Mouse (Mus musculus): ENCODE measurements around the gene Raph1. TPM values are rescaled to one million over a fixed set of nuclear protein-coding genes. Genes with fewer than 3 reads are reported as not detected.

Raph1 gene
- polyA plus RNA-seq, 1 experiment from 2014 or later, result 22.6 TPM

GRCm38 (mm10) chr1:60530636-60531035, 36.3 kb downstream of the Raph1 start:
- WGBS, result 87% methylated on average over 2 of the region's 2 CpGs
- H3K9me3 ChIP-seq (ENCODE audit: control insufficient read depth, low read length), result no peaks in the 10 kb centered on the region
- no peak overlapping the region for H3K27ac ChIP-seq (ENCODE audit: low read depth, low read length)
- no peak for ATAC-seq (ENCODE audit: low FRiP score)
- H3K27me3 ChIP-seq (ENCODE audit: control insufficient read depth, insufficient read depth, low read length), result no peaks in the 10 kb centered on the region
- H3K4me2 ChIP-seq, result no peak overlapping the region
- peaks cover 3% of the 10 kb centered on the region for H3K36me3 ChIP-seq (ENCODE audit: control insufficient read depth, insufficient read depth, low read length)
- no peaks in the 10 kb centered on the region for H3K4me1 ChIP-seq (ENCODE audit: control insufficient read depth, insufficient read depth, low read length)
- H3K9ac ChIP-seq (ENCODE audit: low read length), result no peak overlapping the region
- no peak overlapping the region for H3K4me3 ChIP-seq (ENCODE audit: low read depth, low read length)
- no peak for DNase-seq (ENCODE audit: low spot score, missing footprints)

- no peak overlapping the region for H3K4me3 ChIP-seq (ENCODE audit: low read depth, low read length)
- no peaks in the 10 kb centered on the region for H3K27me3 ChIP-seq (ENCODE audit: control insufficient read depth, insufficient read depth, low read length)
- DNase-seq (ENCODE audit: low spot score, missing footprints) (no peak), ATAC-seq (ENCODE audit: low FRiP score) (no peak)
- no peaks in the 10 kb centered on the region for H3K4me1 ChIP-seq (ENCODE audit: control insufficient read depth, insufficient read depth, low read length)
- 90% methylated on average over 6 of the region's 6 CpGs for WGBS
- H3K4me2 ChIP-seq, result no peak overlapping the region
- peaks cover 4% of the 10 kb centered on the region for H3K36me3 ChIP-seq (ENCODE audit: control insufficient read depth, insufficient read depth, low read length)
- no peaks in the 10 kb centered on the region for H3K9me3 ChIP-seq (ENCODE audit: control insufficient read depth, low read length)
- H3K9ac ChIP-seq (ENCODE audit: low read length), result no peak overlapping the region
- no peak overlapping the region for H3K27ac ChIP-seq (ENCODE audit: low read depth, low read length)
These were observed 36.8 kb downstream of the Raph1 start for GRCm38 (mm10) chr1:60530107-60530506.

- no peaks in the 10 kb centered on the region; the same call in 1 of the 2 replicates for H3K36me3 ChIP-seq (ENCODE audit: control insufficient read depth, insufficient read depth, low read length)
- no peaks in the 10 kb centered on the region for H3K27me3 ChIP-seq (ENCODE audit: control insufficient read depth, insufficient read depth, low read length)
These were observed 56.3 kb downstream of the Raph1 start for GRCm38 (mm10) chr1:60510584-60510983.

GRCm38 (mm10) chr1:60503456-60503855, 63.4 kb downstream of the Raph1 start:
- Histone ChIP-seq H3K27ac (ENCODE audit: low read depth, low read length) (no peak overlapping the region), H3K9ac (ENCODE audit: low read length) (no peak overlapping the region), H3K4me2 (no peak overlapping the region), H3K4me3 (ENCODE audit: low read depth, low read length) (no peak overlapping the region), H3K4me1 (ENCODE audit: control insufficient read depth, insufficient read depth, low read length) (no peaks in the 10 kb centered on the region), H3K9me3 (ENCODE audit: control insufficient read depth, low read length) (no peaks in the 10 kb centered on the region), H3K27me3 (ENCODE audit: control insufficient read depth, insufficient read depth, low read length) (no peaks in the 10 kb centered on the region), H3K36me3 (ENCODE audit: control insufficient read depth, insufficient read depth, low read length) (peaks cover 2% of the 10 kb centered on the region; the same call in 1 of the 2 replicates)
- DNase-seq (ENCODE audit: low spot score, missing footprints), result no peak
- no peak for ATAC-seq (ENCODE audit: low FRiP score)
- 86% methylated on average over 5 of the region's 5 CpGs for WGBS

More at GRCm38 (mm10) chr1:60510584-60510983, 56.3 kb downstream of the Raph1 start:
- 80% methylated on average over 2 of the region's 2 CpGs for WGBS
- no peak overlapping the region for H3K9ac ChIP-seq (ENCODE audit: low read length)
- no peak overlapping the region for H3K27ac ChIP-seq (ENCODE audit: low read depth, low read length)
- H3K4me1 ChIP-seq (ENCODE audit: control insufficient read depth, insufficient read depth, low read length), result no peaks in the 10 kb centered on the region
- no peak overlapping the region for H3K4me3 ChIP-seq (ENCODE audit: low read depth, low read length)
- no peak for ATAC-seq (ENCODE audit: low FRiP score)
- no peak for DNase-seq (ENCODE audit: low spot score, missing footprints)
- H3K9me3 ChIP-seq (ENCODE audit: control insufficient read depth, low read length), result no peaks in the 10 kb centered on the region
- no peak overlapping the region for H3K4me2 ChIP-seq

GRCm38 (mm10) chr1:60493421-60493820, 73.5 kb downstream of the Raph1 start:
- ATAC-seq (ENCODE audit: low FRiP score), result no peak
- Histone ChIP-seq H3K9me3 (ENCODE audit: control insufficient read depth, low read length) (no peaks in the 10 kb centered on the region), H3K9ac (ENCODE audit: low read length) (no peak overlapping the region), H3K4me1 (ENCODE audit: control insufficient read depth, insufficient read depth, low read length) (no peaks in the 10 kb centered on the region), H3K36me3 (ENCODE audit: control insufficient read depth, insufficient read depth, low read length) (0 out of 2 replicates have a peak, but pooled peaks cover 3% of the 10 kb centered on the region), H3K27ac (ENCODE audit: low read depth, low read length) (no peak overlapping the region), H3K4me2 (no peak overlapping the region), H3K4me3 (ENCODE audit: low read depth, low read length) (no peak overlapping the region), H3K27me3 (ENCODE audit: control insufficient read depth, insufficient read depth, low read length) (no peaks in the 10 kb centered on the region)
- no peak for DNase-seq (ENCODE audit: low spot score, missing footprints)
- 94% methylated on average over 6 of the region's 6 CpGs for WGBS

- Histone ChIP-seq H3K9me3 (ENCODE audit: control insufficient read depth, low read length) (no peaks in the 10 kb centered on the region), H3K4me3 (ENCODE audit: low read depth, low read length) (no peak overlapping the region), H3K36me3 (ENCODE audit: control insufficient read depth, insufficient read depth, low read length) (no peaks in the 10 kb centered on the region), H3K9ac (ENCODE audit: low read length) (no peak overlapping the region), H3K27ac (ENCODE audit: low read depth, low read length) (no peak overlapping the region), H3K27me3 (ENCODE audit: control insufficient read depth, insufficient read depth, low read length) (no peaks in the 10 kb centered on the region), H3K4me2 (no peak overlapping the region), H3K4me1 (ENCODE audit: control insufficient read depth, insufficient read depth, low read length) (no peaks in the 10 kb centered on the region)
- 87% methylated on average over 5 of the region's 5 CpGs for WGBS
- ATAC-seq (ENCODE audit: low FRiP score) (no peak), DNase-seq (ENCODE audit: low spot score, missing footprints) (no peak)
These were observed 74.5 kb downstream of the Raph1 start for GRCm38 (mm10) chr1:60492404-60492803.

- Histone ChIP-seq H3K4me2 (no peak overlapping the region), H3K9ac (ENCODE audit: low read length) (no peak overlapping the region), H3K4me3 (ENCODE audit: low read depth, low read length) (no peak overlapping the region), H3K36me3 (ENCODE audit: control insufficient read depth, insufficient read depth, low read length) (no peaks in the 10 kb centered on the region), H3K9me3 (ENCODE audit: control insufficient read depth, low read length) (no peaks in the 10 kb centered on the region), H3K27ac (ENCODE audit: low read depth, low read length) (no peak overlapping the region), H3K27me3 (ENCODE audit: control insufficient read depth, insufficient read depth, low read length) (no peaks in the 10 kb centered on the region), H3K4me1 (ENCODE audit: control insufficient read depth, insufficient read depth, low read length) (no peaks in the 10 kb centered on the region)
- 85% methylated on average over 4 of the region's 4 CpGs for WGBS
- DNase-seq (ENCODE audit: low spot score, missing footprints) (no peak), ATAC-seq (ENCODE audit: low FRiP score) (no peak)
These were observed 76.4 kb downstream of the Raph1 start for GRCm38 (mm10) chr1:60490510-60490909.

GRCm38 (mm10) chr1:60489660-60490059, 77.2 kb downstream of the Raph1 start:
- Histone ChIP-seq H3K36me3 (ENCODE audit: control insufficient read depth, insufficient read depth, low read length) (no peaks in the 10 kb centered on the region), H3K9me3 (ENCODE audit: control insufficient read depth, low read length) (no peaks in the 10 kb centered on the region), H3K4me1 (ENCODE audit: control insufficient read depth, insufficient read depth, low read length) (no peaks in the 10 kb centered on the region), H3K4me2 (no peak overlapping the region), H3K27me3 (ENCODE audit: control insufficient read depth, insufficient read depth, low read length) (no peaks in the 10 kb centered on the region), H3K9ac (ENCODE audit: low read length) (no peak overlapping the region), H3K4me3 (ENCODE audit: low read depth, low read length) (no peak overlapping the region), H3K27ac (ENCODE audit: low read depth, low read length) (no peak overlapping the region)
- 88% methylated on average over 2 of the region's 2 CpGs for WGBS
- no peak for DNase-seq (ENCODE audit: low spot score, missing footprints)
- no peak for ATAC-seq (ENCODE audit: low FRiP score)

GRCm38 (mm10) chr1:60488635-60489034, 78.3 kb downstream of the Raph1 start:
- Histone ChIP-seq H3K36me3 (ENCODE audit: control insufficient read depth, insufficient read depth, low read length) (no peaks in the 10 kb centered on the region), H3K9me3 (ENCODE audit: control insufficient read depth, low read length) (no peaks in the 10 kb centered on the region), H3K4me2 (no peak overlapping the region), H3K4me3 (ENCODE audit: low read depth, low read length) (no peak overlapping the region), H3K27ac (ENCODE audit: low read depth, low read length) (no peak overlapping the region), H3K27me3 (ENCODE audit: control insufficient read depth, insufficient read depth, low read length) (no peaks in the 10 kb centered on the region), H3K9ac (ENCODE audit: low read length) (no peak overlapping the region), H3K4me1 (ENCODE audit: control insufficient read depth, insufficient read depth, low read length) (no peaks in the 10 kb centered on the region)
- WGBS, result 85% methylated on average over 8 of the region's 8 CpGs
- no peak for ATAC-seq (ENCODE audit: low FRiP score)
- no peak for DNase-seq (ENCODE audit: low spot score, missing footprints)

GRCm38 (mm10) chr1:60485649-60486048, 81.3 kb downstream of the Raph1 start:
- Histone ChIP-seq H3K27me3 (ENCODE audit: control insufficient read depth, insufficient read depth, low read length) (no peaks in the 10 kb centered on the region), H3K27ac (ENCODE audit: low read depth, low read length) (no peak overlapping the region), H3K9ac (ENCODE audit: low read length) (no peak overlapping the region), H3K4me1 (ENCODE audit: control insufficient read depth, insufficient read depth, low read length) (no peaks in the 10 kb centered on the region), H3K4me3 (ENCODE audit: low read depth, low read length) (no peak overlapping the region), H3K36me3 (ENCODE audit: control insufficient read depth, insufficient read depth, low read length) (peaks cover 4% of the 10 kb centered on the region; the same call in 1 of the 2 replicates), H3K9me3 (ENCODE audit: control insufficient read depth, low read length) (no peaks in the 10 kb centered on the region), H3K4me2 (no peak overlapping the region)
- 88% methylated on average over 3 of the region's 3 CpGs for WGBS
- no peak for DNase-seq (ENCODE audit: low spot score, missing footprints)
- no peak for ATAC-seq (ENCODE audit: low FRiP score)

All from midbrain, embryonic 11.5 days (tissue).